Mouse (Mus musculus): Measurements from ENCODE around the gene Col1a1. TPM values are rescaled to one million over a fixed set of nuclear protein-coding genes. Genes with fewer than 3 reads are reported as not detected.

Col1a1 gene
- polyA plus RNA-seq, 1 experiment, result 6.9 TPM

DNA sequence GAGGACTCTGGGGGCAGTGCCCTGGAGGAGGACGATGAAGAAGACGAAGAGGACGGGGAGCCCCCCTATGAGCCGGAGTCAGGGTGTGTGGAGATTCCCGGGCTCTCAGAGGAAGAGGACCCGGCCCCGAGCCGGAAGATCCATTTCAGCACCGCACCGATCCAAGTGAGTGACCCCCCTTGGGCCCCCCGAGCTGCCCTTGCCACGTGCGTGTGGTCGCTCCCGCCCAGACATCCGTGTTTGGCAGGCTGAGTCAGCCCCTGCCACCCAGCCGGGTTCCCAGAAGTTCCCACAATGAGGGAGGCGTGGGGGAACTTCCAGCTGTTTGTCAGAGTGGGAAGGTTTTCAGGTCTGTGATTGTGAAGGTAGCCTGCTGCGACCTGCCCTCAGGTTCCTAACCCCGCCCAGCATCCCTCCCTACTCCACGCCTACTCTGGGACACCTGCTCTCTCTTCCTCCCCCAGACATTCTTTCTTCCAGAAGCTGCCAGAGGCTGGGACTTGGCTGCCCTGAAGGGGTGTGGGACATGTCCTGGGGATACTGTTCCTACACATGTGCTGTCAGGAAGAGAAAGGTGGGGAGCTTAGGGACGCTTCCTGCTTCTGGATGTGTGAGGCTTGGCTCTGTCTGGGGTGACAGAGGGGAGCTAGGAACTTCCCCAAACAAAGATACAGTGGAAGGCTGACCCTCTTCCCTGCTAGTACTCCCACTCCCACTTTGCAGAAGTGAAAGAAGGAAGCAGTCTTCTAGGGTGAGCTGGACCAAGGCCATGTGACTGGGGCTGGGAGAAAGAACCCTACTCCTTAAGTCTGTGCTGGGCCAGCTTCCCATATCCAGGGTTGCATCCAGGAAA lies 57.0 kb downstream of the Col1a1 start:
- DNase-seq (ENCODE audit: extremely low spot score in 1 of 2, low spot score in 1 of 2), result no peak

DNA sequence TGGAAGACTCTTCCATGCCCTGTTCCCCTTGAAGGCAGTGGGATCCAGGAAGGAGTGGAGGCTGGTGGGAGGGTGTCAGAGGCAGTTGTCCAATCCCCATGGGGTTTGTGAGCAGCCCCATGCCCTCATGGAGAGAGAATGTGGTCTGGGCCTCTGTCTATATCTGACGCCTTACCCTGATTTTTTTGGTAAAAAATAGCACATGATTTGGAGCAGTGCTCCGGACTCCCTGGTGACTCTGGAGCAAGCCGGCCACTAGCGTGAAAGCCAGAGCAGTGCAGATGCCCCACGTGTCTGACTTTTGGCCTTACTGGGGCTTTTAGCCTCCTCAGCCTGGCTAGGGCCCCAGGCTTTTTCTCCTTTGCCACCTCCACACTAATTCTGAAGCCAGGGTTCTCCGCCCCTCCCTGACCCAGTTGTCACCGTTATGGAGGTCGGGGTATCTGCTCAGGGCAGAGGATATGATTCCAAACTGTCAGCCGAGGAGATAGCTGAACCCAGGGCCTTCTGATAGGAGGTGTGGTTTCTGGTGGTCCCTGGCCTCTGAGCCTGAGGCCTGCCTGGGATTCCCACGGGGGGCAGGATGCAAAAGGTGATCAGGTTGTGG lies 58.3 kb downstream of the Col1a1 start:
- no peak for DNase-seq (ENCODE audit: extremely low spot score in 1 of 2, low spot score in 1 of 2)

DNA sequence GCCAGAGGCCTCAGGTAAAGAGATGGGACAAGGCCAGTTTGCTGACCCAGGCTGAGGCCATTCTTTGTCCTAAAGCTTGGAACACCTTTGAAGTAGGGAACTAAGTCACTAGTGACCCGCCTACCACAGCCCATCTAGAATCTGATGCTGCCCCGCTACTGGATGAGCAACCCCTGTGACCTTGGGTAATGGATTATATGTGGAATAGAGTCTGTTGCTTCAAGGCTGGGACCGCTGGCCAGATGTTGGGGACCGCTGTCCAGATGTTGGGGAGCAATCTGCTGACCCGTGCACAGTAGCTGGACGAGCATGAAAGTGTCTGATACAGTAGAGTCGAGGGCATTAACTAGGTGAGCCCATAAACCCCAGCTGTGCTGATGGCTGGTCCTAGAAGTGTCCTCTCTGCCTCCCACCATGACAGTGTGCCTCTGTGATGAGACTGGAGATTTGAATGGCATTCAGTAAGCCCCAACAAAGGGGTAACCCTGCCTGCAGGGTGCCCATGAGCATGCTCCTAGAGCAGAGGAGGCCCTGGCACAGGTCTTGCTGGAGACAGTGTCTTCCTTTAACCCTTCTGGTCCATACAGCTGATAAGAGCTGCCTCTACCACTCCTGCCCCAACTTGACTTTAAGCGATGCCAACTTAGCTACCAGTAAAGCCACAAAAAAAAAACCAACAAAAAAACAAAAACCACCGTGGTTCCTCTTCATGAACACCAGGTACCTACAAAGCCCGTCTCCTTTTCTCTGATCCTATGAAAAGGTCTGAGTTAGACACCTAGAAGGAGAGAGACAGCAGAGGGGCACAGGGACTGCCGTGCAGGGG lies 59.1 kb downstream of the Col1a1 start:
- DNase-seq (ENCODE audit: extremely low spot score in 1 of 2, low spot score in 1 of 2), result no peak

DNA sequence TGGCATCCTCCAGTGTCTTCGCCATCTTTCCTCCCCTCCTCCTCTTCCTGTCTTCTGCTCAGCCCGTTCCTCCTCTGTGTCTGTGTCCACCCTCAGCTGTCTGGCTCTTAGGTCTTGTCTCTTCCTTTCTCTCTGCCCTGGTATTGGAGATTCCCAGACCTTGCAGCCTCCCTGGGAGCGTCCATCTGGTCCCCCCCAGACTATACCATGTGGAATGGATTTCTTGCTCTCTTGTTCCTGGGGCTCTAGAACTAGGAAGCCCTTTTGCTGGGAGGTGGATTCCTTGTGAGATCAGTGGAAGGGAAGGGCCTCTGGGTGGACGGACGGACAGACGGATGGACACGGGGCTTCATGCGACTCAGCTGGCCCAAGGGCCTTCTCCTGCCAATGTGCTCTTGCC lies 60.1 kb downstream of the Col1a1 start:
- DNase-seq (ENCODE audit: extremely low spot score in 1 of 2, low spot score in 1 of 2), result no peak

DNA sequence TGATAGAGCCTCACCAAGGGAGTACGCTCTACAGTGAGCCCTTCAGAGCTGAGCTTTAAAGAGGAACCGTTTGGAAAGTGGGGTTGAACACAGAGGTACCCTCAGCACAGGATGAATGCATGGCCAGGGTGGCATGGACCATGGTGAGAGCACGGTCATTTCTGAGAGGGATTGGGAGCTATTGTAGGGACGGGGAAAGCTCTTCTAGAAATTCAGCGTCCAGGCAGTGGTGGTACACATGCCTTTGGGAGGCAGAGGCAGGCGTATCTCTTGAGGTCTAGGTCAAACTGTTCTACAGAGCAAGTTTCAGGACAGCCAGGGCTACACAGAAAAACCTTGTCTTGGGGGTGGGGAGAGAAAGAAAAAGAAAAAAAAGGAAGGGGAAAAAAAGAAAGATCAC lies 61.0 kb downstream of the Col1a1 start:
- DNase-seq (ENCODE audit: extremely low spot score in 1 of 2, low spot score in 1 of 2), result no peak

DNA sequence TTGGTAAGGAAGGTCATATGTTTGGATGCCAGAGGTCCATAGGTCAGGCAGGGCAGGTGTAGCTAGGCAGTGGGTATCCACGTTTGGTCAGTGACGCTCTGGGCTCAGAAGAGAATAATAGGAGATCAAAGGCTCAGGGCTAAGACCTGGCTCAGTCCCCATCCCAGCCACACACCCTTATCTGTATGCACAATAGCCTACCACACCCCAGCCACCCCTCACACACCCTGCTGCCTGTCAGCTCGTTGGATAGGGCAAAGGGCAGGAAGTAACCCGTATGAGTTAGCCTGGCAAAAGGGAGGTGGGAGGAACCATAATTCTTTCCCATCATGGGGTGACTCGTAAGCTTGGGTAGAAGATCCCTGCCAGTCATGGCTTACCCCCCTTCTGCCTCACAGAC lies 61.6 kb downstream of the Col1a1 start:
- no peak for DNase-seq (ENCODE audit: extremely low spot score in 1 of 2, low spot score in 1 of 2)

DNA sequence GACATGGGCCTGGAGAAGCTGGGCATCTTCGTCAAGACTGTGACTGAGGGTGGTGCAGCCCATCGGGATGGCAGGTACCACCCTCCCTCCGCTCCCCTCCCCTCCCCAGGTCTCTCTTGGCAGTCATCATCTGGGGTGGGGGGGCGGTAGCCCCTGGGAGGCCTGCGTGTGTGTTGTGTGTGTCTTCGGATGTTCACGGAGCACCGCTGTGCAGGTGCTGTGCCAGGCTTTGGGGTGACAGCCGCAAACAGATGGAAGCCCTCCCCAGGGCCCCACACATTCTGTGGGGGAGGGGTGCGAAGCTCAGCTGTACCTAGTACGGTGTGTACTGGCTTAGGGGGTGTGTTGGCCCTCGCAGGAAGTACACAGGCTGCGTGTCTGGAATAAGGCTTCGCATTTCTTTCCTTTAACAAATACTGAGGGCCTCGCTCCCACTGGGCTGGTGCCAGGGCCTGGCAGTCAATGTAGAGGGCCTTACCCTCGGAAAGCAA lies 62.1 kb downstream of the Col1a1 start:
- DNase-seq (ENCODE audit: extremely low spot score in 1 of 2, low spot score in 1 of 2), result peak in 1 of 2 experiments; percentile 64

DNA sequence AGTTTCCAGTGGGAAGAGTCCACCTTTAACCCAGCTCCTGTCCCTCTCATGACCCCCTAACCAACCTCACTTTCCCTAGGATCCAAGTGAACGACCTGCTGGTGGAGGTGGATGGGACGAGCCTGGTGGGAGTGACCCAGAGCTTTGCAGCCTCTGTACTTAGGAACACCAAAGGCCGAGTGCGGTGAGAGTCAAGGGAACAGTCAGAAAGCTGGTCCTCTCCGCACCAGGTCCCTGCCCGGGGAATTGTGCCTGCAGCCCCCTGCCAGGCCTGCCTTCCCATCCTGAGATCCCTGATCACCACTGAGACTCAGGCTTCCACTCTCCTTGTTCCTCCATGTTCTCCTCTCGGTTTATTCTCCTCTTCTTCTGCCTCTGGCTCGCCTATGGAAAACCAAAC lies 64.1 kb downstream of the Col1a1 start:
- DNase-seq (ENCODE audit: extremely low spot score in 1 of 2, low spot score in 1 of 2), result no peak

DNA sequence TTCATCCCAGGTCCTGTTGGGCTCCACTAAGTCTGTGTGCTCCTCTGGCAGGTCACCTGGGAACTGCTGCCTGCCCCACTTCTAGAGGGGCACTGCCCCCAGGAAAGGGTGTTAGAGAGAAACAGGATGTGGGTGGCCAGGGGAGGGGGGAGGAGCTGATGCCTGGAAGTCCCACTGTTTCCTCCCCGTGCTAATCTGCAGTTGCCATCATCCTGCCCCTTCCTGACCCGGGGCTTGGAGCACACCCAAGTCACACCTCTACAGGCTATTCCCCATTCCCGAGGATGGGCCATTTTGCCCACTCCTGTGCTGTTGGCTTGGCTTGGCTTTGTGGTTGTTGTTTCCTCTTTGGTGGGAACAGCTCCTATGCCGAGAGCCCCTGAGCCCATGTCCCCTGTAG lies 64.5 kb downstream of the Col1a1 start:
- no peak for DNase-seq (ENCODE audit: extremely low spot score in 1 of 2, low spot score in 1 of 2)

DNA sequence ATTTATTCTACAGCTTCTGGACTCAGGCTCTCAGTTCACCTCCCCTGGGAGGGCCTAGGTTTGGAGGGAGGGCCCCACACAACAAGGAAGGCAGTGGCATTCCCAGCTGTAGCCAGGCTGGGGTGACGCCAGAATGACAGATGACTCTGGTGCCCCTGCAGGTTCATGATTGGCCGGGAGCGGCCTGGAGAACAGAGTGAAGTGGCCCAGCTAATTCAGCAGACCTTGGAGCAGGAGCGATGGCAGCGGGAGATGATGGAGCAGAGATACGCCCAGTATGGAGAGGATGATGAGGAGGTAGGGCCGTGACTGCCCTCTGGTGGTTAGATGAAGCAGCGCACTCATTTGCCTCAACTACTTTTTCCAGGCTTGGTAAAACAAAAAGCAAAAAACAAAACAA lies 65.0 kb downstream of the Col1a1 start:
- peak in 1 of 2 experiments; percentile 83 for DNase-seq (ENCODE audit: extremely low spot score in 1 of 2, low spot score in 1 of 2)

DNA sequence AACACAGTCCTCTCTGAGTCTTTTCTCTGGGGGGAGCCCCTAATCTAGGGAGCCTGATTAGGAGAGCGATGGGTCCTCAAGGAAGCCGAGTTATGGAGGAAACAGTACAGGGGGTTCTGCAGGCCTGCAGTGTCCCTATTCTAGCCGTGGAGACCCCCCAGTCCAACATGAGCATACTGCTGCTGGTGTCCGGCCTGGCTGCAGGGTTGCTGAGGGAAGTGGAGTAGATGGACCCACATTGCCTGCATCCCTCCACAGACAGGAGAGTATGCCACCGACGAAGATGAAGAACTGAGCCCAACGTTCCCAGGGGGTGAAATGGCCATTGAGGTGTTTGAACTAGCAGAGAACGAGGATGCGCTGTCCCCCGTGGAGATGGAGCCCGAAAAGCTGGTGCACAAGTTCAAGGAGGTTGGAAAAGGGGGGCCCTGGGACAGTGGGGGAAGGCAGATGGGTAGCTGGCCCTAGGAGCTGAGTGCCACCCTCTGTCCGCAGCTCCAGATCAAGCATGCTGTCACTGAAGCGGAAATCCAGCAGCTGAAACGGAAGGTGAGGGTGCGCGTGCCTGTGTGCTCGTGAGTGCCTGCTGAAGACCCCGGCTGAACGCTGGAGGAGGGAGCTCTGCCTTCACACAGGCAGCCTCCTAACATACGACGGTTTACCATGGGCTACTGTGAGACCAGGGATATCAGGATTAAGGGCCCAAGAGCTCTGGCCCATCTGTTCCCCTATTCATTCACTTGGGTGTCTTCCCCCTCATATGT lies 65.7 kb downstream of the Col1a1 start:
- no peak for DNase-seq (ENCODE audit: extremely low spot score in 1 of 2, low spot score in 1 of 2)

Other genes starting within 250 kb of the Col1a1 start
- gene Gm11541, start 231.7 kb upstream of the Col1a1 start, polyA plus RNA-seq (2012; rRNA removed), result not detected in 2 replicates
- gene Cdc34b, start 194.4 kb upstream of the Col1a1 start, polyA plus RNA-seq (2012; rRNA removed), result 0.13 and 0.26 TPM in 2 replicates
- gene Tmem92, start 153.5 kb upstream of the Col1a1 start, polyA plus RNA-seq (2012; rRNA removed), result 0.04 TPM in 1 of 2 replicates, not detected in the other
- gene Hils1, start 31.4 kb downstream of the Col1a1 start, polyA plus RNA-seq (2012; rRNA removed), result not detected in 2 replicates
- 1.1 and 1.4 TPM in 2 replicates for gene Sgca, start 40.1 kb downstream of the Col1a1 start, polyA plus RNA-seq (2012; rRNA removed)
- 296 and 312 TPM in 2 replicates for gene Ppp1r9b, start 54.8 kb downstream of the Col1a1 start, polyA plus RNA-seq (2012; rRNA removed)
- gene Samd14, start 73.7 kb downstream of the Col1a1 start, polyA plus RNA-seq (2012; rRNA removed), result 27.5 and 28.1 TPM in 2 replicates
- gene Pdk2, start 105.1 kb downstream of the Col1a1 start, polyA plus RNA-seq (2012; rRNA removed), result 88.7 and 97.3 TPM in 2 replicates
- 12.7 and 14.0 TPM in 2 replicates for gene Itga3, start 140.6 kb downstream of the Col1a1 start, polyA plus RNA-seq (2012; rRNA removed)
- gene Dlx3, start 183.9 kb downstream of the Col1a1 start, polyA plus RNA-seq (2012; rRNA removed), result 0.19 TPM in 1 of 2 replicates, not detected in the other
- 0.08 TPM in 1 of 2 replicates, not detected in the other for gene Dlx4, start 210.0 kb downstream of the Col1a1 start, polyA plus RNA-seq (2012; rRNA removed)